Mouse (Mus musculus) embryonic facial prominence, embryonic 13.5 days (tissue): ENCODE data around the gene Ms4a4b. TPM values are rescaled to one million over a fixed set of nuclear protein-coding genes. Genes with fewer than 3 reads are reported as not detected.
"Not testable (repeated sequence)": the region's sequence is repeated elsewhere in the genome, so short reads cannot be mapped to it uniquely, and the experiment has no call there.

Source experiments
- ATAC-seq: fragments of 200-750 bp; cut with Nextera tagmentation; 2 replicates; pipeline ENCODE4 v1.8.0; 2017; ENCODE audit warnings: low read depth; ENCODE audit not compliant: insufficient number of reproducible peaks, insufficient read depth, low FRiP score, low TSS enrichment
- H3K27ac ChIP-seq: fragments of 300-500 bp; sonication (generic); 2 replicates; pipeline ENCODE4 v1.5.1; 2015; ENCODE audit warnings: moderate library complexity, mild to moderate bottlenecking, inconsistent platforms
- H3K27me3 ChIP-seq: fragments of 300-500 bp; sonication (generic); 2 replicates; pipeline ENCODE4 v1.6.1; 2015; ENCODE audit warnings: mild to moderate bottlenecking, inconsistent platforms
- H3K36me3 ChIP-seq: fragments of 300-500 bp; sonication (generic); 2 replicates; pipeline ENCODE4 v1.6.1; 2015; ENCODE audit warnings: mild to moderate bottlenecking, inconsistent platforms
- H3K4me1 ChIP-seq: fragments of 300-500 bp; sonication (generic); 2 replicates; pipeline ENCODE4 v1.6.1; 2015; ENCODE audit warnings: inconsistent platforms
- H3K4me2 ChIP-seq: fragments of 300-500 bp; sonication (generic); 2 replicates; pipeline ENCODE4 v1.6.1; 2015; ENCODE audit warnings: moderate library complexity, mild to moderate bottlenecking, inconsistent platforms
- H3K4me3 ChIP-seq: fragments of 300-500 bp; sonication (generic); 2 replicates; pipeline ENCODE4 v1.5.1; 2015; ENCODE audit warnings: mild to moderate bottlenecking, inconsistent platforms
- H3K9ac ChIP-seq: fragments of 300-500 bp; sonication (generic); 2 replicates; pipeline ENCODE4 v1.6.1; 2015; ENCODE audit warnings: mild to moderate bottlenecking, inconsistent platforms
- H3K9me3 ChIP-seq: fragments of 300-500 bp; sonication (generic); 2 replicates; pipeline ENCODE4 v1.6.1; 2016; ENCODE audit warnings: inconsistent platforms
- WGBS: fragments of 180-500 bp; shearing (Covaris S2); methylation state at CpG from one replicate; pipeline ENCODE4 v1.1.7; 2015; ENCODE audit warnings: mixed read lengths; 5-methylcytosine and 5-hydroxymethylcytosine counted together
- polyA plus RNA-seq: library from polyadenylated mRNA; unstranded; fragments of >200 nt; fragmentation: Nextera tagmentation; extraction: Ambion mirVana; gene quantifications from 2 replicates; pipeline ENCODE4 v1.2.1, GENCODE M21; 2015

The Ms4a4b gene
- polyA plus RNA-seq = 0.13 TPM in 1 of 2 replicates, not detected in the other

- Histone ChIP-seq H3K36me3 (no peaks in the 10 kb centered on the region), H3K27ac (no peak within 1 kb of the TSS), H3K27me3 (no peaks in the 10 kb centered on the region), H3K9ac (no peak within 1 kb of the TSS), H3K4me2 (no peak within 1 kb of the TSS), H3K4me3 (no peak within 1 kb of the TSS), H3K9me3 (no peaks in the 10 kb centered on the region), H3K4me1 (no peaks in the 10 kb centered on the region)
- ATAC-seq = no peak
These were observed at the start of gene Ms4a4b for GRCm38 (mm10) chr19:11443338-11443737. Gene Ms4a4b (plus strand): TSS chr19:11443553.

DNA sequence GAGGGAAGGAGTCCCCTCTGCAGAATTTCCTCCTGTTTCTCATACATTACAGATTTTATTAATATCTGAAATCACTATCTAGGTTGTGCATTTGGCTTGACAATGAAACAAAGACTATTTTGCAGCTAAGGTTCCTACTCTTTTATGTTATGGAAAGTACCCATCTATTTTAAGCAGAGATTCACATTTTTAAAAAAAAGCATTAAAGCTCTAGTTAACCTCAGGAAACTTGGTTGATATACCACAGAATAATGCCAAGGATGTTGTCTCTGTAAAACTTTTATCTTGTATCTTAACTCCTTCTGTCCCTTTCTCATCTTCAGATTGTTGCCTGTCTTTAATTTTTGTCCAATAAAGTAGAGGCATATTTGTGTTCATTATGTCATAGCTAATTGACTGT, 47.6 kb upstream of the Ms4a4b start:
- Histone ChIP-seq H3K4me3 (no peak overlapping the region), H3K9me3 (no peaks in the 10 kb centered on the region), H3K27ac (no peak overlapping the region), H3K36me3 (no peaks in the 10 kb centered on the region), H3K4me2 (no peak overlapping the region), H3K4me1 (no peaks in the 10 kb centered on the region), H3K27me3 (no peaks in the 10 kb centered on the region), H3K9ac (no peak overlapping the region)
- no peak for ATAC-seq

DNA sequence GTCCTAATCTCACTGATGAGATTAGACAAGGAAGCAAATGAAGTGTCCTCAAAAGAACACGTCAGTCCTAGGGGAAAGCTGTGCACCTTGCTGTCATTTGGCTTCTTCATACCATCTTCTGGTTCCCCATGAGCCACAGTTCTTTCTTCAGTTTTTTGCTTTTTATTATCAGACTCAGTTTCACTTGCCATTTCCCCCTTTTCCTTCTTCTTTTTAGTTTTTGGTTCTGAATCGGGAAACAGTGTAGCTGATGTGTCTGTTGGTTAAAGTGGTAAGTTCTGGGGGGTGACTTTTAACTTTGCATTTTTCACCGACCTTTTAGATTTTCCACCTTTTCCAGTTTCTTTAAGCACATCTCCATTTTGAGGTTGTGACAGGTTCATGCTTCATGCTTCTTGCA, 38.8 kb upstream of the Ms4a4b start, which contains the start of gene Ms4a4c:
Gene Ms4a4c, plus strand, starts transcription at position 244 of the 400 bp plus-strand sequence.
- H3K4me1 ChIP-seq = no peaks in the 10 kb centered on the region
- 83% methylated on average over 3 of the region's 3 CpGs for WGBS
- no peaks in the 10 kb centered on the region for H3K36me3 ChIP-seq
- H3K27me3 ChIP-seq = no peaks in the 10 kb centered on the region
- no peak within 1 kb of the TSS for H3K4me2 ChIP-seq
- no peak within 1 kb of the TSS for H3K9ac ChIP-seq
- H3K27ac ChIP-seq = no peak within 1 kb of the TSS
- no peak within 1 kb of the TSS for H3K4me3 ChIP-seq
- no peak for ATAC-seq
- H3K9me3 ChIP-seq = no peaks in the 10 kb centered on the region

- Histone ChIP-seq H3K36me3 (no peaks in the 10 kb centered on the region), H3K9me3 (no peaks in the 10 kb centered on the region), H3K9ac (no peak overlapping the region), H3K4me1 (no peaks in the 10 kb centered on the region), H3K27ac (no peak overlapping the region), H3K4me2 (no peak overlapping the region), H3K27me3 (no peaks in the 10 kb centered on the region), H3K4me3 (no peak overlapping the region)
- ATAC-seq = no peak
These were observed 35.9 kb upstream of the Ms4a4b start for GRCm38 (mm10) chr19:11407428-11407827.

- Histone ChIP-seq H3K4me3 (no peak overlapping the region), H3K36me3 (no peaks in the 10 kb centered on the region), H3K27me3 (no peaks in the 10 kb centered on the region), H3K9ac (no peak overlapping the region), H3K27ac (no peak overlapping the region), H3K4me1 (no peaks in the 10 kb centered on the region), H3K9me3 (no peaks in the 10 kb centered on the region), H3K4me2 (no peak overlapping the region)
- no peak for ATAC-seq
- 95% methylated on average over 1 of the region's 1 CpGs for WGBS
These were observed 34.8 kb upstream of the Ms4a4b start for GRCm38 (mm10) chr19:11408591-11408990.

DNA sequence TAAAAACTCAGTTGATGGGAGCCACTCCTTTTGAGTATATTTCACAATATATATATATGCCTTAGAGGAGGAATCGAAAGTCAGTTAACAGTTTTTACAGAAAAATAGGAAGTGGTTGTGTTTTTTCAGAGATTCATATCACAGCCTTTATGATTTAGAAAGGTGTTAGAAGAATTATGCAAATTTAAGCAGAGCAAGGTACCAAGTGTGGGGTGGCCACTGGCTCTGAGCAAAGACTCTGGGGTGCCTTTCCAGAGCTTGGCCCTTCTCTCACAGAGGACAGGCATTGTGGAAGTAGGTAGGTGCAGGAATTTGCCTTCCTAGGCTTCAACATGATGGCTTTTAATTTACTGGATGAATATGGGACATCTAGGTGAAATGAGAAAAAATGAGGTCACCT, 31.7 kb upstream of the Ms4a4b start:
- no peak for ATAC-seq
- Histone ChIP-seq H3K9ac (no peak overlapping the region), H3K36me3 (no peaks in the 10 kb centered on the region), H3K4me2 (no peak overlapping the region), H3K4me1 (no peaks in the 10 kb centered on the region), H3K27ac (no peak overlapping the region), H3K4me3 (no peak overlapping the region), H3K27me3 (no peaks in the 10 kb centered on the region), H3K9me3 (no peaks in the 10 kb centered on the region)
- WGBS = 83% methylated on average over 1 of the region's 1 CpGs

DNA sequence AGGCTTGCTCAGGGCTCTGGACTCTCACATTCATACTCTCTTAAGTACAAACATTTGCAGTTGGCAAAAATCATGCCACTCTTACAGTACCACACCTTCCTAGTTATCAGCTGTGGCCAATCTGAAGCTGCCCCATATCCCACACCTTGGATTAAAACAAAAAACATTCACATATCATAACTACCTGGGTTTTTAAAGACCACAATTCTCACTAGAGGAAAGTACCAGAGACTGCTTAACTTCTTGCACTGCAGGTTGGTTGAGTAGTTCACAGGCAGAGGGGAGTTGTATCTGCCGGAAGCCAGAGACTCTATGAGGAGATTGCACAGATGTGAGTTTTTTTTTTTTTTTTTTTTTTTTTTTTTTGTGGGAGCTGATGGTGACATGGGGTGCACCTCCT, 29.3 kb upstream of the Ms4a4b start:
- Histone ChIP-seq H3K9me3 (no peaks in the 10 kb centered on the region), H3K36me3 (no peaks in the 10 kb centered on the region), H3K27me3 (no peaks in the 10 kb centered on the region), H3K4me2 (no peak overlapping the region), H3K9ac (no peak overlapping the region), H3K4me1 (no peaks in the 10 kb centered on the region), H3K27ac (no peak overlapping the region), H3K4me3 (no peak overlapping the region)
- ATAC-seq = no peak
- WGBS = 84% methylated on average over 1 of the region's 1 CpGs

GRCm38 (mm10) chr19:11415581-11415980, 27.8 kb upstream of the Ms4a4b start:
- H3K36me3 ChIP-seq = no peaks in the 10 kb centered on the region
- H3K27ac ChIP-seq = no peak overlapping the region
- H3K4me2 ChIP-seq = no peak overlapping the region
- no peaks in the 10 kb centered on the region for H3K9me3 ChIP-seq
- 72% methylated on average over 3 of the region's 3 CpGs for WGBS
- H3K4me3 ChIP-seq = no peak overlapping the region
- H3K4me1 ChIP-seq = no peaks in the 10 kb centered on the region
- no peaks in the 10 kb centered on the region for H3K27me3 ChIP-seq
- no peak for ATAC-seq
- H3K9ac ChIP-seq = no peak overlapping the region

GRCm38 (mm10) chr19:11418865-11419264, 24.5 kb upstream of the Ms4a4b start:
- H3K9ac ChIP-seq, ATAC-seq, H3K36me3 ChIP-seq, H3K27me3 ChIP-seq, H3K4me2 ChIP-seq, H3K4me3 ChIP-seq, H3K27ac ChIP-seq, H3K9me3 ChIP-seq, H3K4me1 ChIP-seq: not testable (repeated sequence)
- 34% methylated on average over 3 of the region's 3 CpGs for WGBS

DNA sequence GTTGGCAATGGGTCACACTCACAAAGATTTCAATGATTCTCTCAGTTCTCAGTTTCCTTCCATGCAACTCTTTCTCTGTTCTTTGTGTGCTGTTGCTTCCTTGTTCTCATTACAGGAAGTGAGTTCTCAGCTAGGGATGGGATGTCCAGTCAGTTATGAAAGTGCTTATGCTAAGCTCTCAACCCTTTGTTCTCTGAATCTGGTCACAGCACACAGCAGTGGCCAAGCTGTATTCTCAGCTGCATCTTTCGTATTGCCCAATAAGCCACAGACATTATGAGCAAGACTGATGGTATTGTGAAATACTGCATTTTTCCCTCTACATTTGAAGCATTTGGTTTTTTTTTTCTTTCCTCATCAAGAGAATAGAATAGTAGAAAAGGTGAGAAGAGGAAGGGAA, 12.1 kb upstream of the Ms4a4b start:
- not testable (repeated sequence) for ATAC-seq, H3K27me3 ChIP-seq, H3K9me3 ChIP-seq, H3K36me3 ChIP-seq, H3K4me2 ChIP-seq, H3K4me1 ChIP-seq, H3K4me3 ChIP-seq, H3K27ac ChIP-seq, H3K9ac ChIP-seq
- WGBS = 86% methylated on average over 1 of the region's 1 CpGs

GRCm38 (mm10) chr19:11435058-11435834, 8.1 kb upstream of the Ms4a4b start:
- H3K27ac ChIP-seq = no peak overlapping the region
- no peak overlapping the region for H3K9ac ChIP-seq
- no peak for ATAC-seq
- H3K4me1 ChIP-seq = no peaks in the 10 kb centered on the region
- H3K4me3 ChIP-seq = no peak overlapping the region
- H3K27me3 ChIP-seq = no peaks in the 10 kb centered on the region
- WGBS = 87% methylated on average over 4 of the region's 4 CpGs
- no peak overlapping the region for H3K4me2 ChIP-seq
- H3K36me3 ChIP-seq = no peaks in the 10 kb centered on the region
- H3K9me3 ChIP-seq = no peaks in the 10 kb centered on the region

DNA sequence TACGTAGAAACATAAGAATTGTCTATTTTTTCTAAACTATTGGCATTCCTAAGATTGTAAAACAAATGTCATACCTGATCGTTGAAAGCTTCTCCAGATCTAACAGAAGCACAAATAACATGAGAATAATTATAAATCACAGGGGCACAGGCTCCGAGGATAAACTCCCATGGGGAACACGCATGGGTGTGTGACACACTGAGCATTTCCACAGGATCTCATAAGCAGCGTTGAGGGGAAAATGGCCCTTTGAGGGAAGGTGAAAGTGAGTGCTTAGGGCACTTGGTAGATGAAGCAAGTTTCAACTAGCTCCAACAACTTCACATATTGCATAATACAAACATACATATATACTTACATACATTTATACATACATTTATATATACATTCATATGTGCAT, 611 bp downstream of the Ms4a4b start:
- Histone ChIP-seq H3K27me3 (no peaks in the 10 kb centered on the region), H3K27ac (no peak overlapping the region), H3K9ac (no peak overlapping the region), H3K4me1 (no peaks in the 10 kb centered on the region), H3K9me3 (no peaks in the 10 kb centered on the region), H3K4me3 (no peak overlapping the region), H3K4me2 (no peak overlapping the region), H3K36me3 (no peaks in the 10 kb centered on the region)
- no peak for ATAC-seq
- WGBS = 83% methylated on average over 5 of the region's 5 CpGs
